Mouse (Mus musculus) layer of hippocampus, adult 9-10 months (tissue): ENCODE measurements at regions not wholly inside any gene's neighbourhood (a gene's known extent, or its start where the extent isn't known, plus 50 kb on each side); places are given as distances from the start of the nearest gene placed in this dataset.
"Not testable (repeated sequence)": the region's sequence is repeated elsewhere in the genome, so short reads cannot be mapped to it uniquely, and the experiment has no call there.

ENCODE experiments used
- DNase-seq: peaks from one replicate; pipeline ENCODE4 v3.0.0; 2022; ENCODE audit warnings: low spot score

GRCm38 (mm10) chr8:100393327-100393726 lies 977.1 kb upstream of the Cdh8 start:
- no peak for DNase-seq

- no peak for DNase-seq
Measured at GRCm38 (mm10) chr8:100367663-100368062, 951.4 kb upstream of the Cdh8 start.

GRCm38 (mm10) chr8:100362772-100363171 lies 946.5 kb upstream of the Cdh8 start:
- DNase-seq: no peak

- not testable (repeated sequence) for DNase-seq
Measured at GRCm38 (mm10) chr8:100360541-100360940, 944.3 kb upstream of the Cdh8 start.

GRCm38 (mm10) chr8:100334528-100334927 lies 918.3 kb upstream of the Cdh8 start:
- DNase-seq: peak; percentile 7

GRCm38 (mm10) chr8:100325616-100326015 lies 909.3 kb upstream of the Cdh8 start:
- no peak for DNase-seq

- no peak for DNase-seq
Measured at GRCm38 (mm10) chr8:100323471-100323870, 907.2 kb upstream of the Cdh8 start.

- DNase-seq: no peak
Measured at GRCm38 (mm10) chr8:100298191-100298590, 881.9 kb upstream of the Cdh8 start.

- DNase-seq: no peak
Measured at GRCm38 (mm10) chr8:100292588-100292987, 876.3 kb upstream of the Cdh8 start.

GRCm38 (mm10) chr8:100291981-100292380 lies 875.7 kb upstream of the Cdh8 start:
- DNase-seq: no peak
